Mouse (Mus musculus) c-Kit-positive CD71-negative TER-119-negative erythroid progenitor cells, embryonic 14.5 days (primary cell): ENCODE measurements around the gene Fas.

ENCODE experiments used
- DNase-seq: peaks from one replicate; pipeline ENCODE4 v3.0.0-alpha.2; 2013; ENCODE audit warnings: low read depth

The Fas gene

DNA sequence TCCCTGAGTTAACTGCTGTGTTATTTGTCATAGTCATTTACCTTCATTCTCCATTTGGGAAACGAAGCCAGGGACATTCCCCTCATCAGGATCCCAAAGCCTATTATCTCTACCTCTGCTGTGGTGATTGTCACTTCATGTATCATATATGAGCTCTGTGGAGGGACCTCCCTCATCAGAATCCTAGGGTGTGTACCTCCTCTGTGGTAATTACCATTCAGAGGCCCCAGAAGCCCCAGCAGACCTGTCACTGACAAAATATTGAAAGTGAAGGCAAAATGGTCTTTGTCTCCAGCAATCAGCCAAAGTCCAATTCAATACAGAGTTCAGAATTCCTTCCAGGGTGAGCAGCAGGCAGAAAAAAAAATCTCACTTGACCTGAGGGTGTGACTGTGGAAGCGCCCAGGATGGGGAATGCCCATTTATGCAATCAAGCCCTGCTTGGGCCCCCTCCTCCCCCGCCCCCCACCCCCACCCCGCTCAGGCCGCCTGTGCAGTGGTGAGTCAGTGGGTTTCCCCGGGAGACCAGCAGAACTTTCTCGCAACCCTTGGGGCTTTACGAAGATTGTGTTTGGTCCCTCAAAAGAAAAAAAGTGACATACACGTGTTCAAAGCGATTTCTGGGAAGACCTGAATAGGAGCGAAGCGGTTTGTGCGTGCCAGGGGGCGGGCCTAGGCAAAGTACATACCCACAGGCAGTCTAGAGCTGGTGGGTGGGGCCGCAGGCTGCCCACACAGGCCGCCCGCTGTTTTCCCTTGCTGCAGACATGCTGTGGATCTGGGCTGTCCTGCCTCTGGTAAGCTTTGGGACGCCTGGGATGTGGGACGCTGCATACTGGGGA, at the start of gene Fas:
Gene Fas (plus strand): TSS at position 719 of the 842 bp plus-strand sequence.
- peak; percentile 41 for DNase-seq

DNA sequence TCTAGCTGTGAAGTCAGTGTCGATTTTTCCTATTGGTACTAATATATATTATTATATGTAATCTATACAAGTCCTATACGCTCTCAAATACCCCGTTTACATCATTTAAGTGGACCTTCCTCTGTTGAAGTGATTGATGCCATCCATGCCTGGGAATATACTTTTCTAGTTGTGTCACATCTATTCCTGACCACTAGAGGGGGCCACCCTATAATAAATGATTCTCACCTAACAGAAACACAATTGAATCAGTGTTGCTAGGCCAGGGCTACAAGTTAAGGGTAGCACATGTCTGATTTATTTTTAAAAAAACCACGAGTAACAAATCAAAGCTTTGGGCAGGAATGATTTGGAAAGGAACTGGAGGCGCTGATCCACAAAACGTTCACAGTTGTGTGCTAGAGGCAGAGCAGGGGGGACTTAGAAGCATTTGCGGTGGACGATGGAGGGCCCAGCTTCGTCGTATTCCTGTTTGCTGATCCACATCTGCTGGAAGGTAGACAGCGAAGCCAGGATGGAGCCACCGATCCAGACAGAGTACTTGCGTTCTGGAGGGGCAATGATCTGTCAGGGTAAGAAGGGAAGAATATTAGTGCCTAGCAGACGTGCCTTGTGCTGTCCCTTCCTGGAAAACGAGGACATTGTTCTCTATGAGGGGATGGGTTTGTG, 49.1 kb upstream of the Fas start:
- DNase-seq = no peak

DNA sequence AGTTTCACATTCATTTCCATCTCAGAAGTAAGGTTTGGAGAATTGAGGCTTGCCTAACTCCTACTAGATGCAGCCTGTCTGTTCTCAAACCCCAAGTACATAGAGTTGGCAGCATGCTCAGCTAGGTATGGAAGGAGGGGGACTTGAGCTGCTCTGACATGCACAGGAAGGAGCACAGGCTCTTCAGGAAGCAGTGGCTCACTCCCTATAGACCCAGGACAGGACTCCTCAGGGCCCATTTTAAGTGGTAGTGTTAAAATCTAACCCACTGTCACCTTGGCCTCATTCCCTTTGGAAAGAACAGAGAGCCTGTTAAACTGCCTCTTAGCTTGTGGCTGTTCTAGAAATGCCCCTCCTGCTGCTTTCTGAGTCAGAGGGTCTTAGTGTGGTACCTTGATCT, 47.5 kb upstream of the Fas start:
- no peak for DNase-seq

DNA sequence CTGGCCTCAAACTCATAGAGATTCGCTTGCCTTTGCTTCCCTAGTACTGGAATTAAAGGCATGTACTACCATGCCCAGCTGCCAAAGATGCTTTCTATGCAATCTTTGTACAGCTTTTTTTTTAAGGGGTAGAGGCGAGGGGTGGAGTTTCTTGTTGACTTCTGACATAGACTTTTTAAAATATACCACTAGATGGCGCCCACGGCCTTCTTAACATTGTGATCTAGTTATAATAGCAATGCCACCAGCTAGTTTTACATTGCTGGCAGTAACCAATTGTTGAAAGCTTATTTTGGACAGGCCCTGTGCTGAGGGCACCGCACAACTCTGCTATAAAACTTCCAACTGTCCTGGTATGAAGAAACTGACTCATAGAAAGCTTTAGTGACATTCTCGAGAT, 46.4 kb upstream of the Fas start:
- DNase-seq = peak; percentile 76

DNA sequence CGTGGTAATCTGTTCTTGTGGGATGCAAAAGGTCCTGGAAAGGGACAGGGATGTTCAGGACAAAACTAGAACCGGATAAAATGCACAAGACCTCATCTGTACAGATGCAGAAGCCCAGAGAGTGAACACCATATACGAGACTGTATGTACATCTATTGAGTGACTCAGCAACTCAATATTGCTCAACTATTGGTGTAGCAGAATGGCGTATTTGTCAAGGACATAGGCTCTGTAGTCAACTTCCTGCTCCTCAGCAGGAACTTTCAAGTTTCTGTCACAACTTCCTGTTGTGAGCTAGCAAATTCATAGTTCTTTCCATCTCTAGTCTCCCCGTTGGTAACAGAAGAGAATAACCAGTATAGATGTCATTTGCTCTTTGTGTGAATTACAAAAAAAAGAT, 41.9 kb upstream of the Fas start:
- no peak for DNase-seq

DNA sequence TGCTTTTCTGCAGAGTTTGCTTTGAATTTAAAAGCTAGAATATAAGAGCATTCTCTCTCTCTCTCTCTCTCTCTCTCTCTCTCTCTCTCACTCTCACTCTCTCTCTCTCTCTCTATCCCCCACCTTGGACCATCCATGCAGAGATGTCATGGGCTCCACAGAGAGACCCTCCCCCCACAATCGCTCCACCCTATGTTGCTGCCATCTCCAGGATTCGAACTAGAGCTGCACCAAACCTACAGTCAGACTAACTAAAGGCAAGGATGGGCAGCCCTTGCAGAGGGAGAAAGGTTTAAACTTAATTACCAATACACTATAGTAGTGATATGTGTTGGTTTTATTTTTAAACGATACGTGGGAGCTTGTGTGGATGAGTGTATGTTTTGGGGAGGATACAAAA, 39.8 kb upstream of the Fas start:
- no peak for DNase-seq

DNA sequence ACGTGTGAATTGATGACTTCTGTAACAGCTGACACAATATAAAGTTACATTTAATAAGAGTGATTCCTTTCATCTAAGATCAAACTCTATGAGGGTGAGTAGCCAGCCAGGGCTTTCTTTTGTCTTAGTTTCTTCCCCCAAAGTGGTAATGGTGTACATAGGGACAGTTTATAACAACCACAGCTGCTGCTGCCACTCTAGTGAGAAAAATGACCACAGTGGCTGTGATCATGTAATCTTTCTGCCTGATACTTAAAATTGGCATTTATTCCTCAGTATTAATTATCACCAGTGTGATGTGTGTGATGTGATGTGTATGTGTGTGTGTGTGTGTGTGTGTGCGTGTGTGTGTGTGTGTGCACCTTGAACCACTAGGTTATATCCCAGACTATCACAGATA, 38.6 kb upstream of the Fas start:
- DNase-seq = no peak

DNA sequence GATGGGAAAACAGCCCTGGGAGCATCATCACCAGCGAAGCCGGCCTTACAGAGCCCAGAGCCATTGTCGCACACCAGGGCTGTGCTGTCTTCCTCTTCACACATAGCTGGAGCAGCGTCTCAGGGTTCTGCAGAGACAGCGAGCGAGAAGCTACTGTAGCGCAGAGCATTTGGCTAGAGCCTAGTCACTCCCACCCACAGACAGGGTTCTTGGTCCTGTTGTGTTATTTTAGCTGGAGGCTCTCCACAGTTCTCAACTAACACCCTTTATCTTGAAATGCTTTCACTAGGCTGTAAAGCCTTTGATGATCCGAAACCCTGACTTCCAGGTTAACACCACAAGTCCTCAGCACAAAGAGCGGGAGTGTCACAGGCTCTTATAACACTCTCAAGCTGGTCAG, 38.0 kb upstream of the Fas start:
- no peak for DNase-seq

DNA sequence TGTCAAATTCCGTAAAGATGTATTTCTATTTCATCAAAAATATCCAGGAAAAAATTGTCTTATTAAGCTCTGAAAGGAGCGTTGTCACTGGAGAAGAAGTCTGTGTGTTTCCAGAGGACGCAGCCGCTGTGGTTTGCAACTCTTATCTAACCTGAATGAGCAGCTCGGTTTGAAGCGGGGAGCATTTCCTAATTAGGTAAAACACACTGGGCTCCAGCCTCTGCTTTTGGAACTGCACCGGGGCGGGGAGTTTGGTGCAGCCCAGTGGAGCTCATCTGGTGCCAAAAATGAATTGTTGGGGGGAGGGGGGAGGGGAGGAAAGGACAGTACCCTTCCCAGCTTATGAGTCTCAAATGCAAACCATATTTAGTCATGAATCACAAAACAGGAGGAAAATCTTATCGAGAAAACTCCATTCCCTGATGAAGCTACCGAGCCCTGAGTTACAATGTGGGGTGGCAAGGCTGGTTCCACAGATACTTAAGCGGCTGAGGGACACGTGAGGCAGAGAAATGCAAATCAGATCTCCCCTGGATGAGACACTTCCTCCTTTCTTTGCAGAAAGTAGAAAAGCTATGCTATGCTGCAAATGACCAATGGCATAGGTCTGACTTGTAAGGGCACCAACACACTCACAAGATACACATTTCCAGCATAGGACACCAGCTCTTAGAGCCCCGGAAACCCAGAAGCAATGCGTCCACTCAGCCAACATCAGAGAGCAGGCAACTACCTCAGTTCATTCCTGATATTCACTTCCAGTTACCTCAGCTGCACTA, 36.2 kb upstream of the Fas start:
- DNase-seq = no peak

DNA sequence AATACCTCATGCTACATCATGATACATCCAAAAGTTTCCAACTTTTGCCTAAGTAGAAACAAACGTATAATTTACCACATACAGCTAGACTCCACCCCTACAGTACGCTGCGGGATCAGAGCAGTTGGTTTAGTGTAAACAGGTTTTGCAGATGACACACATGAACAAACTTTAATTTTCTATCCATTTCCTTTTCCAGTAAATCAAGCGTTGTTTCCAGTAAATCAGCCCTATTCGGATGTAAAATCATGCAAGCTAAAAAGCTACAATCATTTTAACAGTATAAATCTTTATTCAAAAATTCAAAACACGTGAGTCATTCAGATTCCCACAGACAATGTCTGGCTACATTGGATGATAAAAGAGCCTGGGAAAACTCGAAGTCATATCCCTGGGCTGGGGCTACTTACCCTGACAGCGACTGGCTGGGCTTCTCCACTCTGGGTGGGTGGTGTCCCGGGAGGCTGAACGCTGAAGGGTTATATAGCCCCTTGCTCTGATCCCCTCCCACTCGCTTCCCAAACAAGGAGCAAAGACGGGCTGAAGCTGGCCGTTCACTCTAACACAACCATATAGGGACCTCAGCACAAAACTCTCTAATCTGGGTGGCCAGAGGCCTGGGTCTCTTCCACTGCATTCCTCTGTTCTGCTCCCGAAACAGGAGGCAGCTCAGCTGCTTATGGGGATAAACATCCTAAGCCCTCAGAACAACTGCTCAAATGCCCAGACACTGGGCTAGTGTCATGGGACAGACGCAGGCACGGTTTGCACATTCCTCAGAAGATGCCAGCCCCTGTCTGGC, 35.4 kb upstream of the Fas start, which contains the start of gene Acta2:
Gene Acta2 (minus strand): TSS at position 711 of the 802 bp plus-strand sequence.
- DNase-seq = no peak

DNA sequence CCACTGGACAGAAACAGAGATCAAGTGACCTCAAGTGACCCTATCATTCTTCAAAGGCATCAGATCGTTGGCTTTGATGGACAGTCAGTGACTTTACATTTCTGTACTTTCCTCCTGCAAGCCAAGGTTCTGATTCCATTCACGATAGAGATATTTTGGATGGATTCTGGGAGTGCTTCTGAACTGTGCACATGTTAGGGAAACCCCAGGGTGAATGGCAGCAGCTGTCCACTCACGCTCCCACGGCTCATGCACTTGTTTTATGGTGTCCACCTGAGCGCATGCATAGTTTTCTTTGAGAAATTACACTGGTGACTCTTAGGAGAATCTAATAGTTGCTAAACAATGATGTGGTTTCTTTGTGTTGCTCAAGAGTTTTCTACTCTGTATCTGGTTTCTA, 34.3 kb upstream of the Fas start:
- DNase-seq = no peak

DNA sequence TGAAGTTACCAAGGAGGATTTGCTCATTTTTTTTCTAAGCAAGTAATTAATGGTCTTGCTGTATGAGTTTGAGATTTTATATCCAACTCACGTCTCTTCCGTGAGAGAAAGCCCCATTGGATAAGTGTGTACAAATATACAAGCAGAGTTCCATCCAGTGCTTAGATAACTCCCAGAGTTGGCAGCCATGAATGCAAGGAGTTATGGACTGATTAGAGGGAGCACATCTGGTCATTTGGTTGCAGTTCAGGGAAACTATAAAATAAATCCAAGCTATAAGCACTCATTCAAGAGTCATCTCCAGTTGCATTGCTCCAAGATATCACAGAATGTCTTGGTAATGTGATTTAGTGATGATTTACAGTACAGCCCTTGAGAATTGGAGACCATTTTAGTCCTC, 33.5 kb upstream of the Fas start:
- DNase-seq = no peak

DNA sequence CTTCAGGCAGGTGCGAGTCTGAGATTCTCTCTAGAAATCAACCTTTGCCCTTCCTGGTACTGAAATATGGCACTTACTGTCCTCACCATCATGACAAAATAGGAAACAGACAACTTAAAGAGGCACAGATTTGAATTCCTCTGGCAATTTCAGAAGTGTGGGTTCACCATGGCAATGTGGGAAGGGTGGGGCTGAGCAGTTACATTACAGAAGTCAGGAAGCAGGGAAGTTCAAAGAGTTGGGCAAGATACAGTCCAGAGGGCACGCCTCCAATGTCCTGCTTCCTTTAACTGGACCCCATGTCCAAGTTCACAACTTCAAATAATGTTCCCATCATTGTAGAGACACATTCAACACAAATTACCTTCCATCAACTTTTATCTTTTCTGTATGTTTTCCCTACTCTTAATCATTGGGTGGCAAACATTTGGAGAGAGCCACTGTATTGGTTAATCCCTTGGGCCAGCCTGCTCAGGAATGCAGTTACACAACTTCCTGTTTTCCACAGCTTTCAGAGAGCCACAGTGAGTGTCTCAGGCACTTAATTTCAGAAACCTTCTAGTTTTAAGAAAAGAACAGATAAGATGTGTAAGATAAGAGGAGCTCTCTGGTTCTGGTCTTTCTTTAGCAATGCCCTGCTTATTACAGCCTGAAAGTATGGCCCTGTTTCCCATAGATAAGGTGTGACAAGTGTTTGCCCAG, 28.0 kb upstream of the Fas start:
- DNase-seq = no peak

DNA sequence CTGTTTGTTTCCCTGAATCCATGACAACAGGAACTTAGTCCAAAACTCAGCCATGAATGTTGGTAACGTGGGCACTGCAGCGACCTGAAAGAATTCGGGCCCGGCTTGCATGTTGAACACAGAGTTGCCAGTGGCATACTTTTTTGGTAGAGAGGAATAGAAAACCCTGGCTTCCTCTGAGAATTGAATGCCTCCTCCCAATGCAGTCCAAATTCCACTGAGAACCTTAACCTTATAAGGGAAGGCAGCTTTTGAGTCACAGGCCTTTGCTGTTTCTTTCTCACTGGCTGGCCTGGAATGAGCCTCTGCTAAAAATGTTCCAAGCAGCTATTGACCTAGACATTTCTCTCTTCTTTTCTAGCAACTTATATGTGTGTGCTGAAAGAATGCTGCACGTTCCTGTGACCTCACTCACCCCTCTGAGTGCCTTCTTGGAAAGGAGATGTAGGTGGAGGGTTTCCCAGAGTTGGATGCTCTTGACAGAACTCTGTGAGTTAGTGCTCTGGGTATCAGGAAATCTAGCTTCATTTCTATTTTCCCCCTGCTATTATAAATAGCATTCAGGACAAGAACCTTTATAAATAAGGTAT, 24.8 kb upstream of the Fas start:
- no peak for DNase-seq

DNA sequence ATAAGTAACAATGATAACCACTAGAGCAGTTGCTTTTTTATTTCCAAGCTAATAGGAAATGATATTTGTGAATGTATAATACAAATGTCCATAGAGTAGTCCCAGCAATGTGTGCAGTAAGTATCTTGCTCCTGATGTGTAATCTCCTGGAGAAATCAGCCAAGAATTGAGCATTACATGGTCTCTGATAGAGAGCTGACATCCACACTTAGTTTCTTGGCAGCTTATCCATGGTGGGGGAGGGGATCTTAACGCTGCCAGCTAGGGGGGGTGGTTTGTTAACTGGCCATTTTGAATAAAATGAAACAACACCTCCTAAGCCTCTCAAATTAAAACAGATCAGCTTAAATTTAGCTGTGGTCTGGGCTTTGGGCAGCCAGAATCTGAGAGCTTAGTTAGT, 21.5 kb upstream of the Fas start:
- no peak for DNase-seq

DNA sequence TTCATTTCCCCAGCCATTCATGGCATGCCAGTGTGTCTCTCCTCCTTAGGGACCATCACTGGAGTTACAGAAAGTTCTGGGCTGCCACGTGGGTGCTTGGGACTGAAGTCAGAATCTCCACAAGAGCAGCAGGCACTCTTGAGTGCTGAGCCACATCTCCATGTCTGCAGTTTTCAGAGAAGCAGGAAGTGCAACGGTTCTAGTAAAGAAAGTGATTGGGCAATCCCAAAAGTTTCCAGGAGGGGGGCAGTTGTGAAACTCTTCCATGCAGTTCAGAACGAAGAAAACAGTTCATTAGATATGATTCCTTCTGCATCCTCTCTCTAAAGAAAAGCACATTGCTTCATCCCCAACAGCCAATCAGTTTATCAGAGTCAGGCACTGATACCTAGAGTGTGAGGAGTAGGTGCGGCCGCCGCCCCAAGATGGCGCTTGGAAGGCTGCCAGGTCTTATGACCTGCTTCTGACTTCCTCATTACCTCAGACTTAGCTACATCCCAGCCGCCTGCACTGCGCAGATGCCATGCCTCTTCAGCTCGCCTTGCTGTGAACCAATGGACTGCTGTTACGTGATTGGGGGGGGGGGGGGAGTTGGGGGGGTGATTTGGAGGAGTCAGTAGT, 20.2 kb upstream of the Fas start:
- peak; percentile 25 for DNase-seq

DNA sequence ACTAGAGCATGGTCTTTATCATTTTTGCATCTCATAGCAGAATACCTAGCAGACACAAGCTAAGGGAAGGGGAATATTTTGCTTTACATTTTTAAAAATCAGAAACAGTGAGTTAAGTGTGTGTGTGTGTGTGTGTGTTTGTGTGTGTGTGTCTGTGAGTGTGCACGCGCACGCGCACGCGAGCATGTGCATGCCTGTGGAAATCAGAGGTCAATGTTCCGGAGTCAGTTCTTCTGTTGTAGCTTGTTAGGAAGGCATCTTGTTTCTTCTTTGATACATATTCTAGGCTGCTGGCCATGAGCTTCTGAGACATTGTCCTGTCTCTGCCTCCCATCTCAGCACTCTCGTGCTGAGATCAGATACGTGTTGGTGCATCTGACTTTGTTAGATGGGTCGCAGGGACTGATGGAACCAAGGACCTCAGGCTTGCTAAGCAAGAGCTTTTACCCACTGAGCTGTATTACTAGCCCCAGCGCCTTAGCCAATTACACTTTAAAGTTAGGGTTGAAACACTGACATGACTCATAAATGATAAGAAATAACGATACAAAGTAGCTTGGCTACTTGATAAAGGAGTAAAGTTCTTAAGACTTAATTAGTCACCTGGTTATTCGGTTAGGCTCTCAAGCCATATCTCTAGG, 19.5 kb upstream of the Fas start:
- DNase-seq = no peak

DNA sequence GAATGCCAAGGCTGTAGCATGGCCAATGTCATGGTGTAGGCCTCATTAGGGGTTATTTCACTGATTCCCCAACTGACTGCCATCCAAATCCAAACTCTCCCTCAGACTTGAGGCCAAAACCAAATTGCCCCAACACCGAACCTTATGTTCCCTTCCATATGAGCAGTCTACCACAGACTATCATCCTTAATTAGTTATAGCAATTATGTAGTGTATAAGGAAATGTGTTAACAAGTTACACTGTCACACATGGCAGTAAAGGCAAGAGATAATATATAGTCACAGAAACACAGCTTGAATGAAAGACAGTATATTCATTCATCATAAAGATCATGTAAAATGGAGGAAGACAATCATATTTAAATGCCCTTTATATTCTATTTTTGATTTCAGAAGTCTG, 17.4 kb upstream of the Fas start:
- DNase-seq = no peak

DNA sequence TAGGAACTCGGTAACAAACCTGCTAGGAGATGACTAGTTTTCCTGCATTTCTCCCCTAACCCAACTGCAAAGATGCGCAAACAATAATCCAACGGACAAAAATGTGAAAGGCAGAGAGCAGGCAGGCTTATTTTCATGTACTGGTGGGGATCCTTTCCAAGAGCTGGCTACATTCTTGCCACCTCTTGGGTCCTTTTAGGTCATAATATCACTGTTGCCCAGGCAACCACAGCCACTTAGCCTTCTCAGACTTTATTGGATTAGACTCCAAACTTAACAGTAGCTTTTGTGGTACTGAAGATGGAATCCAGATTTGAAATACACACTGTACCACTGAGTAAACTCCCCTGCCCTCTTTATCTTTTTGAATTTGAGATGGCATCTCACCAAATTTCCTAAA, 12.4 kb upstream of the Fas start:
- no peak for DNase-seq

DNA sequence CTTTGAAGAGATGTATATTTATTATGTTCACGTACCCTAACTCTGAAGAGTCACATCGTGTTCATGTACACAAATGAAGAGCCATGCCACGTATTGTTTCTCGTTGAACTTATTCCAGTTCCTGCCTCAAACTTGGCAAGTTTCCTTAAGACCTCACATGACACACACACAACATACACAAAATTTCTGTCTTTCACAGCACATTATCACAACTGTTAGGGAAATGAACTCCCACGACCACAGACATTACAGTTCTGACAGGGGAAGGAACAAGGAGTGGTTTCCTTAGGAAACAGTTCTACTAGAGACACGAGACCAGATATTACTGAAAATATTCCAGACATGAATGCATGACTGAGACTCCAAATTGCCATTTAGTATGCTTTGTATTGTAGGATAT, 6.9 kb upstream of the Fas start:
- no peak for DNase-seq
